Mouse (Mus musculus) liver, embryonic 16.5 days (tissue): Measurements from ENCODE around the gene Asic3. TPM values are rescaled to one million over a fixed set of nuclear protein-coding genes. Genes with fewer than 3 reads are reported as not detected.

ENCODE experiments used
- ATAC-seq: fragments of 200-750 bp; cut with Nextera tagmentation; 2 replicates; pipeline ENCODE4 v1.8.0; 2017; ENCODE audit warnings: low read depth, mild to moderate bottlenecking, moderate number of reproducible peaks, moderate library complexity
- H3K27ac ChIP-seq: fragments of 300-500 bp; sonication (generic); 2 replicates; pipeline ENCODE4 v1.5.1; 2014; ENCODE audit warnings: mild to moderate bottlenecking, low read length
- H3K27me3 ChIP-seq: fragments of 300-500 bp; sonication (generic); 2 replicates; pipeline ENCODE4 v1.6.1; 2014; ENCODE audit warnings: low read depth, low read length, mixed read lengths; ENCODE audit not compliant: control insufficient read depth, insufficient read depth
- H3K36me3 ChIP-seq: fragments of 300-500 bp; sonication (generic); 2 replicates; pipeline ENCODE4 v1.6.1; 2014; ENCODE audit warnings: mild to moderate bottlenecking; ENCODE audit not compliant: control insufficient read depth, insufficient read depth
- H3K4me1 ChIP-seq: fragments of 300-500 bp; sonication (generic); 2 replicates; pipeline ENCODE4 v1.6.1; 2014; ENCODE audit warnings: low read depth, low read length, mixed read lengths; ENCODE audit not compliant: control insufficient read depth
- H3K4me2 ChIP-seq: fragments of 300-500 bp; sonication (generic); 2 replicates; pipeline ENCODE4 v1.6.1; 2014; ENCODE audit warnings: low read depth, low read length, mixed read lengths
- H3K4me3 ChIP-seq: fragments of 300-500 bp; sonication (generic); 2 replicates; pipeline ENCODE4 v1.5.1; 2014; ENCODE audit warnings: low read depth, mild to moderate bottlenecking, low read length
- H3K9ac ChIP-seq: fragments of 300-500 bp; sonication (generic); 2 replicates; pipeline ENCODE4 v1.6.1; 2014; ENCODE audit warnings: low read depth, low read length
- H3K9me3 ChIP-seq: fragments of 300-500 bp; sonication (generic); replicated peaks from 2 replicates; pipeline ENCODE4 v1.6.1; 2016; ENCODE audit warnings: low read length; ENCODE audit not compliant: control insufficient read depth
- WGBS: fragments of 180-500 bp; shearing (Covaris S2); extraction: QIAGEN DNeasy Blood & Tissue Kit; methylation state at CpG from one replicate; pipeline ENCODE4 v1.1.7; 2014; ENCODE audit not compliant: insufficient replicate concordance; 5-methylcytosine and 5-hydroxymethylcytosine counted together
- polyA plus RNA-seq: library from polyadenylated mRNA; unstranded; fragments of >200 nt; fragmentation: Nextera tagmentation; extraction: Ambion mirVana; gene quantifications from 2 replicates; pipeline ENCODE4 v1.2.1, GENCODE M21; 2015

The Asic3 gene
- polyA plus RNA-seq, 1 experiment from 2014 or later: not detected

DNA sequence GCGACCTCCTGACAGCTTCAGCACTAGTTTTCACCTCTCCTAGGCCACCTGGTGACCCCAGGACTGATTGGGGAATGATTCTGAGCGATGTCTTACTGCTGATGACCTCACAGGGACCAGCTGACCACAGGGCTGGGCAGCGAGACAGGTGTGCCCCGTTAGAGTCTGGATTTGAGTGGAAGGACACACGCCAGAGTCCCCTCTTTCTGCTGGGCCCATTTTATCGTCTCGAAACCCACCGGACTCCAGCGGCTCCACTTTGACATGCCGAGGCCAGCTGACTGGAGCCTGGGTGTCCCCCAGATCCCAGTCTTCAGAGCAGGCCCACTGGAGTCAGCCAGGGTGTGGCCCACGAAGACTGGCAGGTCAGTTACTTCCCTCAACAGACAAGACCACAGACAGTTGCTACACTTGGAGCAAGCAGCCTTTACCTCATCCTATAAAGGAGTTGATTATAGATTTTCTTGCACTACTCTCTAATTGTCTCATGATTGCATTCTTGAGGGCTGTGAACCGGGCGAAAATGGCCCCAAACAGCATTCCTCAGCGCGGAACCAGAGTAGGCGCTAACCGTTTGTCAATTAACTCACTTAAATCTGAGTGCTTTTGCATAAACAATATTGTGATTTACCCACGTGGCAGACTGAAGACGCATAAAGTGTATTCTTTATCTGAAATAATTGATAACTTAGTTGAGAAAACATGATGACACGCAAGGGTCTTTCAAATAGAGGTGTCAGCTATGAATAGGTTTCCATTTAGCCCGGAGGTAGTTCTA lies 11.0 kb downstream of the Asic3 start:
- H3K4me3 ChIP-seq: peak overlapping the region; percentile 74
- H3K9ac ChIP-seq: peak overlapping the region; percentile 82
- WGBS: 9% methylated on average over 21 of the region's 21 CpGs
- H3K9me3 ChIP-seq: no peaks in the 10 kb centered on the region
- H3K4me1 ChIP-seq: peaks cover 37% of the 10 kb centered on the region
- peak overlapping the region; percentile 89 for H3K4me2 ChIP-seq
- ATAC-seq: no peak
- no peaks in the 10 kb centered on the region for H3K36me3 ChIP-seq
- H3K27me3 ChIP-seq: no peaks in the 10 kb centered on the region
- H3K27ac ChIP-seq: peak overlapping the region; percentile 94

DNA sequence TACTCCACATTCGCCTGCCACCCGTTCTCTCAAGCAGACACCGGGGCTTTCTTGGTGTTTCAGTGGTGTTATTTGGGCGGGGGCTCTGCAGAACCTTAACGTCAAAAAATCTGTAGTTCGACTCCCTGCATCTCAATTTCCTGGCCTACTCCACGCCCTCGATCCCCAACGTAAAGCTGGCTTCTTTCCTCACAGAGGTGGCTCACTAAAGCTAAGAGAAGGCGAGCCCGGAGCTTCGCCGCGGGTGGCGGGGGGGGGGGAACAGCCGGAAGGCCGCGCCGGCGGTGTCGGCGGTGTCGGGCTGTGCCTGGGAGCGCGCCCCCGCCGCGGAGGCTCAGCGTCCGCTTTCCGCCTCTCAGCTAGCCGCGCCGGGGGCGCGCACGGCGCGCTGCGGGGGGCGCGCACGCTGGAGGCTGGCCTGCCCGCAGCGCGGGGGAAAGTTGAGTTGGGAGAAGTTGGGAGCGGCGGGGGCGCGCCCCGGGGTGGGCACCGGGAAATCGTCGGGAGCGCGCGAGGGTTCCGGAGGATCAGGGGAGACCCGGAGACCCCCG lies 11.7 kb downstream of the Asic3 start:
- no peaks in the 10 kb centered on the region for H3K9me3 ChIP-seq
- peak; percentile 59 for ATAC-seq
- H3K4me1 ChIP-seq: peaks cover 37% of the 10 kb centered on the region
- H3K4me3 ChIP-seq: peak overlapping the region; percentile 74
- no peaks in the 10 kb centered on the region for H3K27me3 ChIP-seq
- peak overlapping the region; percentile 89 for H3K4me2 ChIP-seq
- under 1% methylated on average over 43 of the region's 60 CpGs for WGBS
- peak overlapping the region; percentile 82 for H3K9ac ChIP-seq
- H3K36me3 ChIP-seq: no peaks in the 10 kb centered on the region; the same call in 1 of the 2 replicates
- peak overlapping the region; percentile 94 for H3K27ac ChIP-seq

DNA sequence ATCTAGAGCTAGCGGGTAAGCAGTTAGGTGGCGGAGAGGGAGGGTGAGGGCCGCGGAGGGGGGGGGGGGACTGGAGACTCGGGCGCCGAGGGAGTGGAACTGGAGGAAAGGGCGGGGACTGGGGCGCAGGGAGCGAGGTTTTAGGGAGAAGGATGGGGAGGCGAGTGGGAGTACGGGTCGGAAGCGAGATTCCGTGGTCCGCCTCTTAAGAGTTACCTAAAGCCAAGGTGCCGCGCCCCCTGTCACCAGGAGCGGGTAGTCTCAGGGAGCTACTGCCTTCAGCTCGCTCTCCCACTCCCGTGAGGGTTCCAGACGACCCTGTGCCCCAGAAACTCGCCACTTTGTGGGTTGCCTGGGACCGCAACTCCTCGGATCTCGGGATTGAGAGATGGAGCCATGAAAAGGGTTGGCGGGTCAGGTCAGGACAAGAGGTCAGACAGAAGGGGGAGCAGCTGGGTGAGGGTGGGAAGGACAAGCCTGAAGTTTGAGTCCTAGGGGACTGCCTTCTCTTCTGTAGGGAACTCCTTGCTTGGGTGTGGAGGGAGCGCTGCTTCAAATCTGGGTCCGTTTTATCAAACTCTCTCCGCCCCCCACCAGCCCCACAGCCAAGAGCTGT lies 12.3 kb downstream of the Asic3 start:
- no peaks in the 10 kb centered on the region; the same call in 1 of the 2 replicates for H3K36me3 ChIP-seq
- peak overlapping the region; percentile 89 for H3K4me2 ChIP-seq
- H3K9ac ChIP-seq: peak overlapping the region; percentile 82
- no peaks in the 10 kb centered on the region for H3K27me3 ChIP-seq
- H3K4me3 ChIP-seq: peak overlapping the region; percentile 74
- 1% methylated on average over 24 of the region's 30 CpGs for WGBS
- ATAC-seq: no peak
- H3K27ac ChIP-seq: peak overlapping the region; percentile 94
- no peaks in the 10 kb centered on the region for H3K9me3 ChIP-seq
- peaks cover 37% of the 10 kb centered on the region for H3K4me1 ChIP-seq

DNA sequence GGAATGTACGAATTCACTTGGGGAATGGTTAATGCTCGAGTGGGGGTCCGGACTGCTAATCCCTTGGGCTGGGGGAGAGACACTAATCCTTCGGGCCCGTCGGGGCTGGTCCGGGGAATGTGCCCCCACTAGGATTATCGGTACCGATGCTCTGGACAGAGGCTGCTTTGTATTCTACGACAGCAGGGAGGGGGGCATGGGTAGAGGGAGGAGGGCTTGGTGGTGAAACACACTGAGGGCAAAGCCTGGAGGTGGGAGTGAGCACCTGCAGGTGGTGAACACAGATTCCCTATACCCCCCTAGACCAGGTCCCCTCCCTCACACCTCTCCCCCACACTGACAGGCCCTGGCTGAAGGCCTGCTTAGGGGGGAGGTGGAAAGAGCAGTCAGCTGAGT lies 12.8 kb downstream of the Asic3 start:
- Histone ChIP-seq H3K4me1 (peaks cover 37% of the 10 kb centered on the region), H3K27ac (no peak overlapping the region)
- WGBS: 10% methylated on average over 10 of the region's 10 CpGs

DNA sequence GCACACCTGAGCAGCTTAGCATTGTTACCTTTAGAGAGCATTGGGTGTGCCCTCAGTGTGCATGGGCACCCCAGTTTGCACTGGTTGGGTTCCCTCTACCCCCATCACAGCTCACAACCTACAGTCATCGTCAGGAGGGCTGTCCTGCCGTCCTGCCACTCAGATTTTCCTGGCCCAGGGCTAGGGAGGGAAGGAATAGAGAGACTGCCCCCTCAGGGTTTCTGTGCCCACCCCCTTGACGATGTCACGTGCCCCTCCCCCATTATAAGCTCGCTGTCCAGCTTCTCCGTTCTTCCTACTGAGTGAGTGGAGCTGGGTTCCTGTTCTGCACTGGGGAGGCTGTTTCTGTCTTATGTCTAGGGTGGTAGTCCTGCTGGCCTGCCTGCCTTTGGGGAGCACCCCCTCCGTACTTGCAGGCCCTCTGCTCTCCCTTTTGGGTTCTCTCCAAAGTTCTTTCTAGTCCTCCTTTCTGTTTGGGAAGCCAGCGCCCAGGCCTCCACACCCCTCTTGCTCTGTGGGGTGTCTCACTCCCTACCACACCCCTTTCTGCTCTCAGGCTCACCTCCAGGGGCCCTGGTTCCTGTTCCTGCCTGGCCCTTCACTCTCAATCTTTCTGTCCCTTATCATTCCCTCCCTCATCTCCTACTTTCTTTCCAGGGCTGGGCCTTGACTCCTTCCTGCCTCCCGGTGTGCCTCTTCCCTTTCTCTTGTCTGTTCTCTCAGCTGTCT lies 13.5 kb downstream of the Asic3 start:
- Histone ChIP-seq H3K9ac (no peak overlapping the region), H3K9me3 (no peaks in the 10 kb centered on the region), H3K27ac (no peak overlapping the region), H3K4me3 (peak overlapping the region; percentile 74; the same call in 1 of the 2 replicates), H3K4me2 (peak overlapping the region; percentile 89), H3K36me3 (peaks cover 5% of the 10 kb centered on the region; the same call in 1 of the 2 replicates), H3K27me3 (no peaks in the 10 kb centered on the region), H3K4me1 (peaks cover 37% of the 10 kb centered on the region)
- 12% methylated on average over 9 of the region's 9 CpGs for WGBS
- no peak for ATAC-seq

More for the DNA sequence above, 12.8 kb downstream of the Asic3 start:
- Histone ChIP-seq H3K4me3 (peak overlapping the region; percentile 74), H3K9me3 (no peaks in the 10 kb centered on the region), H3K27me3 (no peaks in the 10 kb centered on the region), H3K4me2 (peak overlapping the region; percentile 89), H3K9ac (peak overlapping the region; percentile 82), H3K36me3 (peaks cover 2% of the 10 kb centered on the region; the same call in 1 of the 2 replicates)
- no peak for ATAC-seq

GRCm38 (mm10) chr5:24427285-24427633 lies 14.1 kb downstream of the Asic3 start:
- Histone ChIP-seq H3K27me3 (no peaks in the 10 kb centered on the region), H3K9me3 (no peaks in the 10 kb centered on the region), H3K36me3 (peaks cover 6% of the 10 kb centered on the region; the same call in 1 of the 2 replicates), H3K4me3 (no peak overlapping the region), H3K9ac (no peak overlapping the region), H3K4me2 (peak overlapping the region; percentile 7; the same call in 1 of the 2 replicates), H3K27ac (no peak overlapping the region), H3K4me1 (peaks cover 37% of the 10 kb centered on the region)
- no peak for ATAC-seq
- WGBS: 36% methylated on average over 12 of the region's 12 CpGs

DNA sequence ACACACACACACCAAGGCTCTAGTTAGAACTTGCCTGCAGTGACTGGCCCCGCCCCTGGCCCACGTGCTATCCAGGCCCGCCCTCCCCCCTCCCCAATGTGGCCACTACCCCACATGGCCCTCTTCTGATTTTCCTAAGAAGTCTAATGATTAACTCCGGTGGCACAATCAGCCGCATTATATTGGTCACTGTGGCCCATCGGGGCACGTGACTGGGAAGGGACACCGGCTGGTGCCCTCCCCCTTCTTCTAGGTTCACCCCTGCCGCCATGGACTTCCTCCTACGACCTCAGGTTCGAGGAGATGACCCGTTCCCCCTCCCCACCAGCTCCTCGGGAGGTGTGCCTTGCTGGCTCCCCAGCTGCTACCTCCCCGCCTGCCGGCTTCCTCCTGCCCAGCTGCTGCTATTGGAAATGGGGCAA lies 14.8 kb downstream of the Asic3 start:
- Histone ChIP-seq H3K36me3 (peaks cover 9% of the 10 kb centered on the region; the same call in 1 of the 2 replicates), H3K27ac (no peak overlapping the region), H3K27me3 (no peaks in the 10 kb centered on the region), H3K9me3 (no peaks in the 10 kb centered on the region), H3K4me1 (peaks cover 33% of the 10 kb centered on the region), H3K4me2 (peak overlapping the region; percentile 46), H3K4me3 (peak overlapping the region; percentile 41), H3K9ac (peak overlapping the region; percentile 19; the same call in 1 of the 2 replicates)
- 8% methylated on average over 15 of the region's 15 CpGs for WGBS
- ATAC-seq: peak; percentile 25

GRCm38 (mm10) chr5:24428596-24428995 lies 15.4 kb downstream of the Asic3 start:
- Histone ChIP-seq H3K4me1 (peaks cover 31% of the 10 kb centered on the region), H3K9ac (no peak overlapping the region), H3K27ac (0 out of 2 replicates have a peak overlapping the region, but pooled peaks have one; percentile 12), H3K27me3 (no peaks in the 10 kb centered on the region), H3K4me2 (peak overlapping the region; percentile 46), H3K9me3 (no peaks in the 10 kb centered on the region), H3K36me3 (peaks cover 9% of the 10 kb centered on the region; the same call in 1 of the 2 replicates), H3K4me3 (peak overlapping the region; percentile 41)
- 38% methylated on average over 9 of the region's 9 CpGs for WGBS
- ATAC-seq: no peak
